Mouse (Mus musculus) CH12.LX (cell line): Measurements from ENCODE around the gene Cxxc4. TPM values are rescaled to one million over a fixed set of nuclear protein-coding genes. Genes with fewer than 3 reads are reported as not detected.

ENCODE experiments used
- DNase-seq: peaks from one replicate; pipeline ENCODE4 v3.0.0-alpha.2; 2013; ENCODE audit errors: extremely low read depth
- H3K27ac ChIP-seq: 2 replicates; pipeline ENCODE4 v1.5.1; 2012; ENCODE audit warnings: low read depth, mild to moderate bottlenecking, control low read depth, moderate library complexity; ENCODE audit not compliant: insufficient read depth
- H3K27me3 ChIP-seq: replicated peaks from 2 replicates; pipeline ENCODE3; 2012; ENCODE audit warnings: inconsistent platforms
- H3K36me3 ChIP-seq, 2 experiments: replicated peaks in 1 of 2; 2 replicates each; pipeline versions ENCODE3 to v1.6.1; 2012; ENCODE audit warnings: inconsistent platforms in 1 of 2, low read length in 1 of 2, mild to moderate bottlenecking in 1 of 2, mixed read lengths in 1 of 2, moderate library complexity in 1 of 2; ENCODE audit not compliant: control insufficient read depth in 1 of 2, insufficient read depth in 1 of 2
- H3K4me1 ChIP-seq, 2 experiments: 2 replicates each; pipeline ENCODE4 v1.6.1; 2012; ENCODE audit warnings: inconsistent platforms in 1 of 2, moderate library complexity in 1 of 2; ENCODE audit not compliant: insufficient read depth in 2 of 2, control insufficient read depth in 1 of 2
- H3K4me2 ChIP-seq: 2 replicates; pipeline ENCODE4 v1.6.1; 2012; ENCODE audit warnings: low read depth, mild to moderate bottlenecking, control low read depth; ENCODE audit not compliant: poor library complexity, insufficient read depth, severe bottlenecking
- H3K4me3 ChIP-seq, 3 experiments: fragments of 150-350 bp in 1 of 3; sonication (generic) in 1 of 3; replicated peaks in 1 of 3; 2 replicates each; pipeline versions ENCODE3 to v1.5.1; 2011 to 2012; ENCODE audit warnings: low read depth in 2 of 3, low read length in 2 of 3, mild to moderate bottlenecking in 2 of 3, moderate library complexity in 2 of 3, control low read depth in 1 of 3, improper control_type of control experiment in 1 of 3, inconsistent platforms in 1 of 3, mixed read lengths in 1 of 3; ENCODE audit not compliant: poor library complexity in 1 of 3
- H3K79me2 ChIP-seq: replicated peaks from 2 replicates; pipeline ENCODE4 v1.6.1; 2012; ENCODE audit warnings: mild to moderate bottlenecking, moderate library complexity; ENCODE audit not compliant: control insufficient read depth, poor library complexity, insufficient read depth, severe bottlenecking; ENCODE audit errors: extremely low read depth
- H3K9ac ChIP-seq: 2 replicates; pipeline ENCODE4 v1.6.1; 2012; ENCODE audit warnings: low read depth, mild to moderate bottlenecking, control low read depth, moderate library complexity; ENCODE audit not compliant: insufficient read depth
- H3K9me3 ChIP-seq: replicated peaks from 2 replicates; pipeline ENCODE3; 2012; ENCODE audit warnings: low read length, inconsistent platforms, mixed read lengths
- BHLHE40 ChIP-seq: IDR thresholded peaks from 2 replicates; pipeline ENCODE4 v1.6.1; 2011; ENCODE audit warnings: mild to moderate bottlenecking, low read depth, low read length, improper control_type of control experiment
- CTCF ChIP-seq, 2 experiments: IDR thresholded peaks in 1 of 2; conservative IDR thresholded peaks in 1 of 2; 2 replicates each; pipeline ENCODE4 v1.5.1; 2011 to 2012; ENCODE audit warnings: low read depth in 2 of 2, low read length in 2 of 2, improper control_type of control experiment in 1 of 2, inconsistent platforms in 1 of 2, mild to moderate bottlenecking in 1 of 2, moderate library complexity in 1 of 2
- ELF1 ChIP-seq: IDR thresholded peaks from 2 replicates; pipeline ENCODE4 v1.6.1; 2014; ENCODE audit warnings: low read depth, mild to moderate bottlenecking, inconsistent platforms, low read length, improper control_type of control experiment
- ETS1 ChIP-seq: conservative IDR thresholded peaks from 2 replicates; pipeline ENCODE4 v1.6.1; 2012; ENCODE audit warnings: low read depth, mild to moderate bottlenecking, inconsistent platforms, low read length, improper control_type of control experiment, moderate library complexity
- MAFK ChIP-seq: IDR thresholded peaks from 2 replicates; pipeline ENCODE4 v1.6.1; 2011; ENCODE audit warnings: low read length, improper control_type of control experiment; ENCODE audit not compliant: insufficient replicate concordance
- MAX ChIP-seq: IDR thresholded peaks from 2 replicates; pipeline ENCODE4 v1.6.1; 2011; ENCODE audit warnings: low read length, improper control_type of control experiment
- MEF2A ChIP-seq: IDR thresholded peaks from 2 replicates; pipeline ENCODE4 v1.6.1; 2014; ENCODE audit warnings: low read depth, mild to moderate bottlenecking, inconsistent platforms, low read length, improper control_type of control experiment, borderline replicate concordance
- NELFE ChIP-seq: IDR thresholded peaks from 2 replicates; pipeline ENCODE4 v1.6.1; 2011; ENCODE audit warnings: low read depth, low read length, improper control_type of control experiment
- POLR2A ChIP-seq: IDR thresholded peaks from 2 replicates; pipeline ENCODE4 v1.6.1; 2011; ENCODE audit warnings: low read depth, mild to moderate bottlenecking, improper control_type of control experiment, low read length
- POLR2AphosphoS2 ChIP-seq: IDR thresholded peaks from 2 replicates; pipeline ENCODE4 v1.6.1; 2011; ENCODE audit warnings: low read depth, low read length, improper control_type of control experiment
- RAD21 ChIP-seq: IDR thresholded peaks from 2 replicates; pipeline ENCODE4 v1.6.1; 2011; ENCODE audit warnings: low read depth, mild to moderate bottlenecking, low read length, improper control_type of control experiment, moderate library complexity
- SIN3A ChIP-seq: IDR thresholded peaks from 2 replicates; pipeline ENCODE4 v1.6.1; 2012; ENCODE audit warnings: low read length, improper control_type of control experiment, inconsistent platforms
- SMC3 ChIP-seq: IDR thresholded peaks from 2 replicates; pipeline ENCODE4 v1.6.1; 2011; ENCODE audit warnings: low read depth, low read length, improper control_type of control experiment
- TCF12 ChIP-seq: IDR thresholded peaks from 2 replicates; pipeline ENCODE4 v1.6.1; 2014; ENCODE audit warnings: low read depth, mild to moderate bottlenecking, inconsistent platforms, low read length, improper control_type of control experiment
- UBTF ChIP-seq: IDR thresholded peaks from 2 replicates; pipeline ENCODE4 v1.6.1; 2012; ENCODE audit warnings: low read depth, mild to moderate bottlenecking, inconsistent platforms, low read length, improper control_type of control experiment, moderate library complexity
- ZKSCAN1 ChIP-seq: IDR thresholded peaks from 2 replicates; pipeline ENCODE4 v1.6.1; 2012; ENCODE audit warnings: low read depth, inconsistent platforms, low read length, improper control_type of control experiment, borderline replicate concordance
- ZMIZ1 ChIP-seq: IDR thresholded peaks from 2 replicates; pipeline ENCODE4 v1.6.1; 2012; ENCODE audit warnings: low read depth, mild to moderate bottlenecking, inconsistent platforms, low read length, improper control_type of control experiment
- ZNF384 ChIP-seq: IDR thresholded peaks from 2 replicates; pipeline ENCODE4 v1.6.1; 2012; ENCODE audit warnings: low read depth, low read length, improper control_type of control experiment, inconsistent platforms
- dilution Hi-C: fragments of 300-500 bp; cut with MboI; formaldehyde crosslinking; loops from 2 replicates; pipeline ENCODE4 v1.14.3; 2020; ENCODE audit warnings: low sequenced_read_pairs; ENCODE audit not compliant: extremely low pct_unique_long_range_greater_than_20kb, extremely low pct_ligation_motif_present
- in situ Hi-C: fragments of 300-500 bp; cut with MboI; formaldehyde crosslinking; loops from 3 replicates; pipeline ENCODE4 v1.14.3; 2019; ENCODE audit warnings: low sequenced_read_pairs, low pct_ligation_motif_present, low pct_unique_long_range_greater_than_20kb, mixed read lengths
- polyA plus RNA-seq: library from polyadenylated mRNA; unstranded; fragments of >175 nt; gene quantifications from 2 replicates; pipeline ENCODE4 v1.2.1, GENCODE M21; 2012; ENCODE audit warnings: low read depth; ENCODE audit not compliant: insufficient read length
- total RNA-seq, 2 experiments: library from RNA; depleted of rRNA; stranded (reverse); fragments of 300-350 nt in 1 of 2; fragments of >200 nt in 1 of 2; gene quantifications; 2 replicates each; pipeline ENCODE4 v1.2.3; 2012 to 2014

The Cxxc4 gene
- total and polyA plus RNA-seq, 3 experiments, result 0.12 to 0.19 TPM; not detected in 1

DNA sequence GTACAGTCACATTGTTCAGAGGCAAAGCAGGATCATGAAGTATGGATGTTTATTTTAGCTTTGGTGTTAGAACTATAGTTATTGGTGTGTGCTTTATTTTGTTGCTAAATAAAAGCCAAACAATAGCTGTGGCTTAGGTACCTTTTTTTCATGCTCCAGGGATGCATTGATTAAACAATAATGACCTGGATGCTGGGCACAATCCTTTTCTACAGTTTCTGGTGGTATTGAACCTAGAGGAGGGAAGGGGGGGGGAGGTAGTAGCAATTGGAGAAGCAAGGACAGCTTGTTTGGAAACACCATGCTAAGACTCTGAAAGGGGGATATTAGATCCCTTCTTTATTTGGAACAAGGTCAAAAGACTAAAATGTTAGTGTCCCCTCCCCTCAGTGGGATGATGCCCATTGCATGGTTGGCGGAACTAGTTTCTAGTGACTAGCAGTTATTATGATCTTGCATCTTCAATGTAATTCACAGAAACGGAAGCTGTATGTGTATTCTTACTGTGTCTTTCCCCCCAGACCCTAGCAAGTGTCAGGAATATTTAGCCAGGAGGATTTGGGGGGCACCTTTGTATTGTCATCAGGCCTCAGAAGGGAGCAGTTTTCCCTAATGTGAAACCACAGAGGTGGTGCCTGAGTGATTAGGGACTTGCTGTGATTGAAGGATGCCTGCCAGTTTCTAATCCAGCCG, 975 bp downstream of the Cxxc4 start:
- DNase-seq, result no peak

DNA sequence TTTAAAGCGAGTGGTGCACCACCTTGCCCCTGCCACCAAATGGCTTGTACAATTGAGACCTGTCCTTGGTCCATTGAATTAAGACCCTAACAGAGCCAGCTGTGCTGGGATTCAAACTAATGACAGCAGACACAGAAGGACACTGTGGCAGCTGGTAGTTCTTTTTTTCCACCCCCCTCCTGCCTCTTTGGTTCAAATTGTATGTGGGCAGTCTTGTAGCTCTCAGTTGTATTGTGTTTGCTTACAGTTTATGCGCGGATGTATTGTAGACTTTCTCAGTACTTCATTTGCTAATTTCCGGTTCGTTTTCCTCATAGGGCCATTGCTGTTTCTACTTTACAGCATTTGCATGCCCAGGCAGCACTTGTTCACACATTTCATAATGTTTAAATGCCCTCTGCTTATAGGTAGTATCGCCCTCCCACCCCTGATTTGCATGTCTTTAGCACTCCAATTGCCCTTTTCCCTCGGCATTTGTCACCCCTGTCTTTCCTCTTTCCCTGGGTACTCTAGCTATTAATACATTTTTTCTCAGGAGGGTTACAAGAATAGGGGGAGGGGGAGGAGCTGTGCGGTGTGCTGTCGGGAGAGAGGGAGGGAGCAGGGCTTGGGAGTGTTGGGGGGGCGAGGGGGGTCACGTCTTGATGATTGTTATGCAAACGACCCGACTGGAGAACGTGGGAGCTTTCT, 2.5 kb downstream of the Cxxc4 start:
- no peak overlapping the region for H3K9ac ChIP-seq
- peak overlapping the region in 2 of 3 experiments; percentile 34 to 64 for H3K4me3 ChIP-seq
- H3K27ac ChIP-seq, result no peak overlapping the region
- H3K79me2 ChIP-seq, result no peaks in the 10 kb centered on the region
- no peaks in the 10 kb centered on the region for H3K36me3 ChIP-seq
- peaks cover 5 to 17% of the 10 kb centered on the region in 2 experiments; a peak in 3 of 4 replicates for H3K4me1 ChIP-seq
- H3K9me3 ChIP-seq, result no peaks in the 10 kb centered on the region
- 0 out of 2 replicates have a peak, but pooled peaks have one; percentile 10 for TF ChIP-seq MAX
- TF ChIP-seq ZKSCAN1, result no peak
- no peak for TF ChIP-seq RAD21
- 0 out of 2 replicates have a peak, but pooled peaks have one; percentile 22 for TF ChIP-seq BHLHE40
- TF ChIP-seq UBTF, result 0 out of 2 replicates have a peak, but pooled peaks have one; percentile 28
- no peak for TF ChIP-seq POLR2A
- TF ChIP-seq SIN3A, result 0 out of 2 replicates have a peak, but pooled peaks have one; percentile 29
- peak; percentile 45; the same call in 1 of the 2 replicates for TF ChIP-seq MEF2A
- H3K4me2 ChIP-seq, result peak overlapping the region; percentile 93
- dilution Hi-C loops, result no loop called here
- DNase-seq, result peak; percentile 33
- in situ Hi-C loops, result no loop called here
- H3K27me3 ChIP-seq, result peaks cover 57% of the 10 kb centered on the region

More for the DNA sequence above, 975 bp downstream of the Cxxc4 start:
- Histone ChIP-seq H3K4me1 (peaks cover 5 to 17% of the 10 kb centered on the region in 2 experiments; a peak in 3 of 4 replicates), H3K27me3 (peaks cover 64% of the 10 kb centered on the region)
- TF ChIP-seq MAFK (no peak), ZNF384 (no peak), ETS1 (no peak), SIN3A (no peak), ELF1 (no peak), CTCF (conservative IDR thresholded peaks at IDR 0.05 in 1 of 2, IDR thresholded peaks at IDR 0.05 in 1 of 2; ENCODE audit: low read depth in 2 of 2, low read length in 2 of 2) (no peak), UBTF (no peak), NELFE (no peak), POLR2A (no peak), POLR2AphosphoS2 (no peak), ZKSCAN1 (no peak), TCF12 (no peak), SMC3 (no peak), ZMIZ1 (no peak)
- TF ChIP-seq, all 38 proteins: peak for 0
- Histone ChIP-seq H3K9me3 (no peaks in the 10 kb centered on the region), H3K9ac (no peak overlapping the region), H3K27ac (no peak overlapping the region), H3K4me3 (no peak overlapping the region), H3K79me2 (no peaks in the 10 kb centered on the region), H3K4me2 (no peak overlapping the region), H3K36me3 (no peaks in the 10 kb centered on the region)
- in situ Hi-C loops, result no loop called here
- dilution Hi-C loops, result no loop called here
